Mouse (Mus musculus): ENCODE measurements at regions not wholly inside any gene's neighbourhood (a gene's known extent, or its start where the extent isn't known, plus 50 kb on each side); places are given as distances from the start of the nearest gene placed in this dataset.

- no peak for DNase-seq (ENCODE audit: low read depth, low spot score)
These were observed 60.6 kb upstream of the Syt13 start for GRCm38 (mm10) chr2:92854331-92854730.

- no peak for DNase-seq (ENCODE audit: low read depth, low spot score)
These were observed 58.9 kb upstream of the Syt13 start for GRCm38 (mm10) chr2:92856047-92856446.

- no peak for DNase-seq (ENCODE audit: low read depth, low spot score)
These were observed 54.2 kb upstream of the Syt13 start for GRCm38 (mm10) chr2:92860502-92861197.
